ENCODE assay signal across 9 mouse cellular contexts in the genomic region with DNA sequence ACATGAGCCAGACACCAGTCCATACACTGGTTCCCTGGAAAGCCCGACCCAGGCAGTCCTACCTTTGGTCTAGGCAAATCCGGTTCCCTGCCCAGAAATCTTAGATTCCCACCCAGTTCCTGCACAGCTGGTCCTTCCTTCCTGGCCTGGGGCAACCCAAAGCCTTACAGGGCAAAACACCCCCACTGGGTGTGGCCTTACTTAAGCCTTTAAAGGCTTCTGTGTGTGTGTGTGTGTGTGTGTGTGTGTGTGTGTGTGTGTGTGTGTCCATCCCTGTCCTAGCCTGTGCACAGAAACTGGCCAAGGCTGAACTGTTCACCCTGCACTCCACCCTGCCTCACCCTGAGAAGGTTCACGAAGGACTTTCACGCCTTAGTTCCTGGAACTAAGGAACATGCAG. TPM values are rescaled to one million over a fixed set of nuclear protein-coding genes. Genes with fewer than 3 reads are reported as not detected.
DNase-seq lines count a peak whose midpoint lies in the region; ATAC-seq lines count a peak whose summit lies in the region.
"Had no signal": no experiment of that assay in that cellular context is flagged by ENCODE, and none has a peak within 500 bp of the region (broad histone marks: within the 10 kb centered on the region; RNA-seq: fewer than 3 reads in every experiment).

No protein-coding gene starts in this region.

- WGBS in midbrain, embryonic 10.5 days, result 80% methylated on average over 4 of the region's 4 CpGs
- WGBS in midbrain, embryonic 16.5 days, result 88% methylated on average over 4 of the region's 4 CpGs
- WGBS in stomach, embryonic 15.5 days, result 47% methylated on average over 4 of the region's 4 CpGs

- peaks cover 22% of the 10 kb centered on the region for H3K4me1 ChIP-seq in midbrain, embryonic 10.5 days
- no peaks in the 10 kb centered on the region for H3K4me1 ChIP-seq in midbrain, embryonic 16.5 days (ENCODE audit: control insufficient read depth, insufficient read depth, low read length)
- H3K4me1 ChIP-seq in stomach, embryonic 15.5 days, result no peaks in the 10 kb centered on the region

- H3K9me3 ChIP-seq in midbrain, embryonic 10.5 days (replicated peaks), result no peaks in the 10 kb centered on the region
- H3K9me3 ChIP-seq in midbrain, embryonic 16.5 days (replicated peaks; ENCODE audit: control insufficient read depth, low read length, poor library complexity, severe bottlenecking), result no peaks in the 10 kb centered on the region
- H3K9me3 ChIP-seq in stomach, embryonic 15.5 days, result no peaks in the 10 kb centered on the region

- H3K36me3 ChIP-seq in midbrain, embryonic 10.5 days, result no peaks in the 10 kb centered on the region
- no peaks in the 10 kb centered on the region for H3K36me3 ChIP-seq in midbrain, embryonic 16.5 days (ENCODE audit: control insufficient read depth, insufficient read depth, low read length)
- H3K36me3 ChIP-seq in stomach, embryonic 15.5 days, result no peaks in the 10 kb centered on the region

- no peaks in the 10 kb centered on the region for H3K27me3 ChIP-seq in midbrain, embryonic 10.5 days (ENCODE audit: low read depth, poor library complexity, severe bottlenecking)
- H3K27me3 ChIP-seq in midbrain, embryonic 16.5 days (ENCODE audit: control insufficient read depth, insufficient read depth, low read depth, low read length), result no peaks in the 10 kb centered on the region
- no peaks in the 10 kb centered on the region for H3K27me3 ChIP-seq in stomach, embryonic 15.5 days (replicated peaks)

- H3K4me3 ChIP-seq in midbrain, embryonic 10.5 days, result no peak overlapping the region
- H3K4me3 ChIP-seq in midbrain, embryonic 16.5 days (ENCODE audit: low read depth, low read length), result no peak overlapping the region
- H3K4me3 ChIP-seq in stomach, embryonic 15.5 days (replicated peaks), result no peak overlapping the region

- DNase-seq in adrenal gland, adult 2 months, result peak; percentile 41
- no peak for DNase-seq in adrenal gland, postnatal 25 days
- no peak for DNase-seq in midbrain, embryonic 10.5 days (ENCODE audit: low spot score)
- peak; percentile 72 for DNase-seq in kidney, postnatal 14 days
- no peak for DNase-seq in thymus, postnatal 25 days
- DNase-seq in left cerebral cortex, adult 18-20 months (ENCODE audit: low spot score in 2 of 2), result no peak

- H3K4me2 ChIP-seq in midbrain, embryonic 16.5 days (ENCODE audit: low read length), result no peak overlapping the region
- H3K4me2 ChIP-seq in stomach, embryonic 15.5 days, result no peak overlapping the region

- no peak for ATAC-seq in midbrain, embryonic 16.5 days
- peak; percentile 68 for ATAC-seq in stomach, embryonic 15.5 days (ENCODE audit: insufficient read depth, low FRiP score, low read depth)

- H3K27ac ChIP-seq in midbrain, embryonic 10.5 days (replicated peaks), result peak overlapping the region; percentile 58; the same call in 1 of the 2 replicates
- no peak overlapping the region for H3K27ac ChIP-seq in midbrain, embryonic 16.5 days (ENCODE audit: low read length)
- H3K27ac ChIP-seq in stomach, embryonic 15.5 days, result peak overlapping the region; percentile 78
- H3K27ac ChIP-seq: macrophage had no signal

- H3K9ac ChIP-seq in midbrain, embryonic 16.5 days (ENCODE audit: low read depth, low read length), result no peak overlapping the region
- H3K9ac ChIP-seq in stomach, embryonic 15.5 days, result no peak overlapping the region

RNA-seq across cellular contexts. Expression of a gene that starts 15.9 kb away (rescaled TPM):
- 1 to 10 TPM; 3.1 to 5.4 TPM for total RNA-seq in adrenal gland, adult 2 months (2021)
- 5.7 and 6.9 TPM in 2 replicates for polyA plus RNA-seq in adrenal gland, adult 2 months (2012; rRNA removed)
- total RNA-seq in adrenal gland, postnatal 25 days (2021), result 2.3 and 2.6 TPM in 2 replicates
- polyA plus RNA-seq in midbrain, embryonic 10.5 days (2016; fragmentation: Nextera tagmentation; extraction: Ambion mirVana), result 0.81 and 0.87 TPM in 2 replicates
- 1.0 and 1.4 TPM in 2 replicates for polyA plus RNA-seq in midbrain, embryonic 16.5 days (2015; fragmentation: Nextera tagmentation; extraction: Ambion mirVana)
- 4.9 and 7.3 TPM in 2 replicates for polyA plus RNA-seq in stomach, embryonic 15.5 days (2015; fragmentation: Nextera tagmentation; extraction: Ambion mirVana)
- 1 to 10 TPM; 2.1 to 2.8 TPM for total RNA-seq in left cerebral cortex, adult 18-20 months (2021)
- polyA plus RNA-seq: macrophage had no signal

RNA-seq across cellular contexts. Expression of a gene that starts 32.2 kb away (rescaled TPM):
- total RNA-seq in adrenal gland, adult 2 months (2021), result 10 to 100 TPM in 1 of 2 experiments, 1 to 10 TPM in 1; 8.5 to 11.3 TPM
- 24.1 and 24.6 TPM in 2 replicates for polyA plus RNA-seq in adrenal gland, adult 2 months (2012; rRNA removed)
- total RNA-seq in adrenal gland, postnatal 25 days (2021), result 8.8 and 12.7 TPM in 2 replicates
- polyA plus RNA-seq in midbrain, embryonic 10.5 days (2016; fragmentation: Nextera tagmentation; extraction: Ambion mirVana), result 79.8 and 108 TPM in 2 replicates
- polyA plus RNA-seq in midbrain, embryonic 16.5 days (2015; fragmentation: Nextera tagmentation; extraction: Ambion mirVana), result 57.5 and 59.1 TPM in 2 replicates
- 26.8 TPM in 2 replicates for polyA plus RNA-seq in stomach, embryonic 15.5 days (2015; fragmentation: Nextera tagmentation; extraction: Ambion mirVana)
- 1 to 10 TPM; 7.4 to 7.6 TPM for total RNA-seq in left cerebral cortex, adult 18-20 months (2021)

Comparison
In these comparisons a context has a peak if more than half of its experiments do, and no peak if none do; other contexts are left out.
1. DNase-seq: peak in adrenal gland, adult 2 months (single experiment) and kidney, postnatal 14 days (single experiment); none in adrenal gland, postnatal 25 days (single experiment), midbrain, embryonic 10.5 days (single experiment), thymus, postnatal 25 days (single experiment) and left cerebral cortex, adult 18-20 months (0 of 2).